Mouse (Mus musculus) left cerebral cortex, postnatal 14 days (tissue): ENCODE measurements around the gene Lrrc56. TPM values are rescaled to one million over a fixed set of nuclear protein-coding genes. Genes with fewer than 3 reads are reported as not detected.

ENCODE experiments used
- DNase-seq, 2 experiments: peaks; one replicate each; pipeline ENCODE4 v3.0.0; 2021 to 2022; ENCODE audit warnings: low spot score in 2 of 2, mixed read lengths in 1 of 2
- intact Hi-C: fragments of 180-260 bp; cut with DNase I; formaldehyde crosslinking; loops from one replicate; pipeline ENCODE4 v1.15.1; 2025
- total RNA-seq, 2 experiments: library from RNA; stranded (reverse); gene quantifications; 2 replicates each; pipeline ENCODE4 v1.2.3; 2021

Lrrc56 gene
- total RNA-seq, 2 experiments from 2014 or later: 3.6 to 4.5 TPM

GRCm38 (mm10) chr7:141215101-141215879, 21.3 kb downstream of the Lrrc56 start, which contains the start of gene Rassf7:
Rassf7 (plus strand) TSS chr7:141215860.
- peak; percentile 67 to 76 for DNase-seq

GRCm38 (mm10) chr7:141215880-141216733, 22.1 kb downstream of the Lrrc56 start:
- intact Hi-C loops: no loop called here
- DNase-seq: peak in 1 of 2 experiments; percentile 11

More at GRCm38 (mm10) chr7:141215101-141215879, 21.3 kb downstream of the Lrrc56 start, which contains the start of gene Rassf7:
- intact Hi-C loops: no loop called here

GRCm38 (mm10) chr7:141216894-141217293, 22.9 kb downstream of the Lrrc56 start:
- no peak for DNase-seq

GRCm38 (mm10) chr7:141217343-141218013, 23.5 kb downstream of the Lrrc56 start:
- intact Hi-C loops: no loop called here
- no peak for DNase-seq

More at GRCm38 (mm10) chr7:141216894-141217293, 22.9 kb downstream of the Lrrc56 start:
- intact Hi-C loops: no loop called here

GRCm38 (mm10) chr7:141218141-141218540, 24.2 kb downstream of the Lrrc56 start:
- no peak for DNase-seq
- intact Hi-C loops: no loop called here

GRCm38 (mm10) chr7:141218557-141219133, 24.7 kb downstream of the Lrrc56 start:
- intact Hi-C loops: no loop called here
- no peak for DNase-seq

GRCm38 (mm10) chr7:141219558-141220099, 25.7 kb downstream of the Lrrc56 start:
- no peak for DNase-seq
- intact Hi-C loops: no loop called here

- intact Hi-C loops: no loop called here
- DNase-seq: no peak
Observed at GRCm38 (mm10) chr7:141220377-141220776, 26.4 kb downstream of the Lrrc56 start.

- DNase-seq: peak; percentile 92 to 96
- intact Hi-C loops: no loop called here
Observed at GRCm38 (mm10) chr7:141221249-141222125, 27.5 kb downstream of the Lrrc56 start.

GRCm38 (mm10) chr7:141222126-141222467, 28.1 kb downstream of the Lrrc56 start:
- intact Hi-C loops: no loop called here

GRCm38 (mm10) chr7:141222696-141223215, 28.8 kb downstream of the Lrrc56 start:
- no peak for DNase-seq
- intact Hi-C loops: no loop called here

More at GRCm38 (mm10) chr7:141222126-141222467, 28.1 kb downstream of the Lrrc56 start:
- DNase-seq: no peak

- intact Hi-C loops: no loop called here
- DNase-seq: no peak
Observed at GRCm38 (mm10) chr7:141226535-141226934, 32.6 kb downstream of the Lrrc56 start.

- no peak for DNase-seq
- intact Hi-C loops: loop anchor here (2.0 kb wide), 1 partner anchor 135 kb away; no protein-coding TSS in a partner anchor
Observed at GRCm38 (mm10) chr7:141227796-141228195, 33.8 kb downstream of the Lrrc56 start.

GRCm38 (mm10) chr7:141228279-141229067, 34.5 kb downstream of the Lrrc56 start, which contains the start of gene Phrf1:
Phrf1 (plus strand) TSS chr7:141228784.
- DNase-seq: peak; percentile 91 to 94
- intact Hi-C loops: loop anchor here (2.0 kb wide), 1 partner anchor 134 kb away; no protein-coding TSS in a partner anchor

- intact Hi-C loops: loop anchor here (2.0 kb wide), 1 partner anchor 133 kb away; no protein-coding TSS in a partner anchor
- no peak for DNase-seq
Observed at GRCm38 (mm10) chr7:141229702-141230101, 35.7 kb downstream of the Lrrc56 start.

- DNase-seq: no peak
- intact Hi-C loops: no loop called here
Observed at GRCm38 (mm10) chr7:141230570-141230969, 36.6 kb downstream of the Lrrc56 start.

GRCm38 (mm10) chr7:141231111-141231510, 37.2 kb downstream of the Lrrc56 start:
- intact Hi-C loops: no loop called here
- DNase-seq: no peak
